Mouse (Mus musculus) stomach, postnatal 0 days (tissue): ENCODE measurements around the gene Kng1. TPM values are rescaled to one million over a fixed set of nuclear protein-coding genes. Genes with fewer than 3 reads are reported as not detected.
"Not testable (repeated sequence)": the region's sequence is repeated elsewhere in the genome, so short reads cannot be mapped to it uniquely, and the experiment has no call there.

ENCODE experiments used
- ATAC-seq: fragments of 200-750 bp; cut with Nextera tagmentation; 2 replicates; pipeline ENCODE4 v1.8.0; 2017; ENCODE audit not compliant: low FRiP score, low TSS enrichment
- DNase-seq: peaks from one replicate; pipeline ENCODE4 v3.0.0-alpha.2; 2016; ENCODE audit warnings: low spot score
- H3K27ac ChIP-seq: fragments of 300-500 bp; sonication (generic); replicated peaks from 2 replicates; pipeline ENCODE4 v1.5.1; 2014; ENCODE audit warnings: mild to moderate bottlenecking, control low read depth
- H3K27me3 ChIP-seq: fragments of 300-500 bp; sonication (generic); 2 replicates; pipeline ENCODE4 v1.6.1; 2014; ENCODE audit warnings: low read length; ENCODE audit not compliant: control insufficient read depth, insufficient read depth
- H3K36me3 ChIP-seq: fragments of 300-500 bp; sonication (generic); 2 replicates; pipeline ENCODE4 v1.6.1; 2014; ENCODE audit warnings: low read length, mixed read lengths; ENCODE audit not compliant: control insufficient read depth, insufficient read depth
- H3K4me1 ChIP-seq: fragments of 300-500 bp; sonication (generic); replicated peaks from 2 replicates; pipeline ENCODE4 v1.6.1; 2014; ENCODE audit warnings: antibody characterized with exemption; ENCODE audit not compliant: control insufficient read depth, insufficient read depth
- H3K4me2 ChIP-seq: fragments of 300-500 bp; sonication (generic); replicated peaks from 2 replicates; pipeline ENCODE4 v1.6.1; 2014; ENCODE audit warnings: low read depth, mild to moderate bottlenecking, control low read depth, moderate library complexity
- H3K4me3 ChIP-seq: fragments of 300-500 bp; sonication (generic); 2 replicates; pipeline ENCODE4 v1.5.1; 2014; ENCODE audit warnings: low read depth, low read length, control low read depth
- H3K9ac ChIP-seq: fragments of 300-500 bp; sonication (generic); 2 replicates; pipeline ENCODE4 v1.6.1; 2014; ENCODE audit warnings: mild to moderate bottlenecking, low read length, control low read depth, mixed read lengths
- H3K9me3 ChIP-seq: fragments of 300-500 bp; sonication (generic); 2 replicates; pipeline ENCODE4 v1.6.1; 2016; ENCODE audit warnings: low read length; ENCODE audit not compliant: control insufficient read depth
- CTCF ChIP-seq: IDR thresholded peaks from 2 replicates; pipeline ENCODE4 v1.5.1; 2016; ENCODE audit warnings: antibody characterized with exemption, low read depth, mild to moderate bottlenecking, moderate library complexity
- EP300 ChIP-seq: optimal IDR thresholded peaks from 2 replicates; pipeline ENCODE3; 2016; ENCODE audit warnings: antibody characterized with exemption
- WGBS: fragments of 180-500 bp; shearing (Covaris S2); extraction: QIAGEN DNeasy Blood & Tissue Kit; methylation state at CpG from one replicate; pipeline ENCODE4 v1.1.7; 2014; 5-methylcytosine and 5-hydroxymethylcytosine counted together
- polyA plus RNA-seq: library from polyadenylated mRNA; unstranded; fragments of >200 nt; fragmentation: Nextera tagmentation; extraction: Ambion mirVana; gene quantifications from 2 replicates; pipeline ENCODE4 v1.2.1, GENCODE M21; 2015

Gene Kng1
- 4.3 and 10.5 TPM in 2 replicates for polyA plus RNA-seq

GRCm38 (mm10) chr16:23057668-23058447, at the start of gene Kng1:
TSS of gene Kng1 (plus strand) at chr16:23057865.
- not testable (repeated sequence) for H3K27me3 ChIP-seq, H3K4me1 ChIP-seq, H3K27ac ChIP-seq, H3K9me3 ChIP-seq, ATAC-seq, H3K36me3 ChIP-seq, H3K9ac ChIP-seq, DNase-seq, H3K4me2 ChIP-seq, H3K4me3 ChIP-seq
- WGBS: 81% methylated on average over 1 of the region's 1 CpGs

GRCm38 (mm10) chr16:23013786-23014185, 43.9 kb upstream of the Kng1 start:
- ATAC-seq, H3K36me3 ChIP-seq, H3K4me1 ChIP-seq, H3K27ac ChIP-seq, H3K27me3 ChIP-seq, H3K9me3 ChIP-seq, H3K9ac ChIP-seq, H3K4me3 ChIP-seq, DNase-seq, H3K4me2 ChIP-seq: not testable (repeated sequence)
- 77% methylated on average over 2 of the region's 2 CpGs for WGBS

- DNase-seq, H3K9ac ChIP-seq, H3K36me3 ChIP-seq, H3K9me3 ChIP-seq, H3K27ac ChIP-seq, H3K27me3 ChIP-seq, H3K4me1 ChIP-seq, H3K4me3 ChIP-seq, ATAC-seq, H3K4me2 ChIP-seq: not testable (repeated sequence)
- 86% methylated on average over 8 of the region's 8 CpGs for WGBS
Measured at GRCm38 (mm10) chr16:23014645-23015044, 43.0 kb upstream of the Kng1 start.

GRCm38 (mm10) chr16:23020571-23020970, 37.1 kb upstream of the Kng1 start:
- H3K27me3 ChIP-seq, H3K4me2 ChIP-seq, ATAC-seq, H3K27ac ChIP-seq, H3K36me3 ChIP-seq, DNase-seq, H3K4me3 ChIP-seq, H3K4me1 ChIP-seq, H3K9ac ChIP-seq, H3K9me3 ChIP-seq: not testable (repeated sequence)
- 68% methylated on average over 1 of the region's 1 CpGs for WGBS

- no peak for DNase-seq
- Histone ChIP-seq H3K9ac (no peak overlapping the region), H3K4me1 (no peaks in the 10 kb centered on the region), H3K36me3 (no peaks in the 10 kb centered on the region), H3K4me3 (no peak overlapping the region), H3K9me3 (no peaks in the 10 kb centered on the region), H3K27ac (no peak overlapping the region), H3K4me2 (no peak overlapping the region), H3K27me3 (no peaks in the 10 kb centered on the region)
- WGBS: 75% methylated on average over 6 of the region's 6 CpGs
- ATAC-seq: no peak
- TF ChIP-seq CTCF (no peak), EP300 (no peak)
Measured at GRCm38 (mm10) chr16:23025111-23025510, 32.6 kb upstream of the Kng1 start.

- TF ChIP-seq EP300: no peak
- TF ChIP-seq CTCF: no peak
- no peaks in the 10 kb centered on the region for H3K36me3 ChIP-seq
- no peak overlapping the region for H3K4me3 ChIP-seq
- no peak overlapping the region for H3K27ac ChIP-seq
- DNase-seq (no peak), ATAC-seq (no peak)
- no peak overlapping the region for H3K9ac ChIP-seq
- H3K9me3 ChIP-seq: no peaks in the 10 kb centered on the region
- H3K27me3 ChIP-seq: no peaks in the 10 kb centered on the region
- H3K4me1 ChIP-seq: no peaks in the 10 kb centered on the region
- H3K4me2 ChIP-seq: no peak overlapping the region
Measured at GRCm38 (mm10) chr16:23026582-23026981, 31.1 kb upstream of the Kng1 start.

- not testable (repeated sequence) for ATAC-seq, DNase-seq, H3K36me3 ChIP-seq, H3K4me3 ChIP-seq, H3K27ac ChIP-seq, H3K9me3 ChIP-seq, H3K4me2 ChIP-seq, H3K4me1 ChIP-seq, H3K27me3 ChIP-seq, H3K9ac ChIP-seq
- WGBS: 29% methylated on average over 3 of the region's 3 CpGs
Measured at GRCm38 (mm10) chr16:23027341-23027740, 30.3 kb upstream of the Kng1 start.

- not testable (repeated sequence) for ATAC-seq, H3K27ac ChIP-seq, H3K9me3 ChIP-seq, H3K27me3 ChIP-seq, H3K4me3 ChIP-seq, H3K4me2 ChIP-seq, H3K9ac ChIP-seq, H3K36me3 ChIP-seq, H3K4me1 ChIP-seq, DNase-seq
- 85% methylated on average over 3 of the region's 3 CpGs for WGBS
Measured at GRCm38 (mm10) chr16:23028966-23029600, 28.6 kb upstream of the Kng1 start, which contains the start of gene Kng2. TSS of gene Kng2 (minus strand) at chr16:23029482.
